ENCODE assay signal across 10 mouse cellular contexts in genomic region chr5:118666437-118667207, GRCm38 (mm10).
A peak's percentile ranks its signal among the peaks of the same experiment; 100 is the strongest.
DNase-seq lines count a peak whose midpoint lies in the region; ATAC-seq and TF ChIP-seq lines count a peak whose summit lies in the region.
"Had no signal": no experiment of that assay in that cellular context is flagged by ENCODE, and none has a peak within 500 bp of the region (broad histone marks: within the 10 kb centered on the region; RNA-seq: fewer than 3 reads in every experiment).

No protein-coding gene starts in this region.

- H3K27me3 ChIP-seq in ES-Bruce4 (ENCODE audit: control insufficient read depth, insufficient read depth, low read length, poor library complexity, severe bottlenecking), result no peaks in the 10 kb centered on the region
- H3K27me3 ChIP-seq in heart, embryonic 13.5 days (replicated peaks), result no peaks in the 10 kb centered on the region
- peaks cover 15% of the 10 kb centered on the region for H3K27me3 ChIP-seq in midbrain, embryonic 12.5 days
- H3K27me3 ChIP-seq in thymus, adult 2 months (ENCODE audit: control insufficient read depth, insufficient read depth, low read length), result no peaks in the 10 kb centered on the region
- H3K27me3 ChIP-seq: megakaryocyte, embryonic 14.5 days had no signal

- H3K4me1 ChIP-seq in ES-Bruce4 (ENCODE audit: control insufficient read depth, insufficient read depth, low read length), result peaks cover 8% of the 10 kb centered on the region
- peaks cover 68% of the 10 kb centered on the region for H3K4me1 ChIP-seq in heart, embryonic 13.5 days
- H3K4me1 ChIP-seq in midbrain, embryonic 12.5 days, result peaks cover 60% of the 10 kb centered on the region
- H3K4me1 ChIP-seq in thymus, adult 2 months (replicated peaks; ENCODE audit: control insufficient read depth, insufficient read depth, low read length), result peaks cover 23% of the 10 kb centered on the region

- TF ChIP-seq POLR2A in ES-Bruce4 (IDR thresholded peaks at IDR 0.05; ENCODE audit: insufficient read depth, low read length), result no peak
- TF ChIP-seq POLR2A in thymus, adult 2 months (IDR thresholded peaks at IDR 0.05; ENCODE audit: control insufficient read depth, extremely low read depth, insufficient read depth, low read length, poor library complexity), result no peak

- H3K27ac ChIP-seq in ES-Bruce4 (ENCODE audit: insufficient read depth, low read length), result no peak overlapping the region
- H3K27ac ChIP-seq in heart, embryonic 13.5 days (replicated peaks), result peak overlapping the region; percentile 43
- H3K27ac ChIP-seq in midbrain, embryonic 12.5 days (replicated peaks), result peak overlapping the region; percentile 86
- no peak overlapping the region for H3K27ac ChIP-seq in thymus, adult 2 months (ENCODE audit: control insufficient read depth, insufficient read depth, low read length)

- no peak; the same call in 1 of the 2 replicates for ATAC-seq in heart, embryonic 13.5 days (ENCODE audit: extremely low read depth, insufficient number of reproducible peaks, low FRiP score, low TSS enrichment)
- ATAC-seq in midbrain, embryonic 12.5 days (ENCODE audit: low FRiP score, low read depth), result peak; percentile 82

- peak overlapping the region; percentile 30 for H3K4me3 ChIP-seq in ES-Bruce4 (ENCODE audit: low read depth, low read length)
- H3K4me3 ChIP-seq in heart, embryonic 13.5 days, result peak overlapping the region; percentile 33
- H3K4me3 ChIP-seq in midbrain, embryonic 12.5 days, result peak overlapping the region; percentile 24
- H3K4me3 ChIP-seq in thymus, adult 2 months (ENCODE audit: control insufficient read depth, insufficient read depth, low read length), result no peak overlapping the region
- H3K4me3 ChIP-seq: megakaryocyte, embryonic 14.5 days had no signal

- H3K9me3 ChIP-seq in ES-Bruce4 (replicated peaks; ENCODE audit: control insufficient read depth, insufficient read depth, low read length, poor library complexity, severe bottlenecking), result no peaks in the 10 kb centered on the region
- no peaks in the 10 kb centered on the region for H3K9me3 ChIP-seq in heart, embryonic 13.5 days
- no peaks in the 10 kb centered on the region for H3K9me3 ChIP-seq in midbrain, embryonic 12.5 days
- H3K9me3 ChIP-seq: megakaryocyte, embryonic 14.5 days had no signal

- H3K36me3 ChIP-seq in ES-Bruce4 (ENCODE audit: control insufficient read depth, insufficient read depth, low read length, poor library complexity, severe bottlenecking), result 0 out of 2 replicates have a peak, but pooled peaks cover 4% of the 10 kb centered on the region
- H3K36me3 ChIP-seq in heart, embryonic 13.5 days, result 0 out of 2 replicates have a peak, but pooled peaks cover 4% of the 10 kb centered on the region
- H3K36me3 ChIP-seq in midbrain, embryonic 12.5 days, result no peaks in the 10 kb centered on the region
- no peaks in the 10 kb centered on the region for H3K36me3 ChIP-seq in thymus, adult 2 months (ENCODE audit: control insufficient read depth, insufficient read depth, low read length)

- peak overlapping the region; percentile 64 for H3K4me2 ChIP-seq in heart, embryonic 13.5 days
- H3K4me2 ChIP-seq in midbrain, embryonic 12.5 days (replicated peaks), result peak overlapping the region; percentile 50

- peak; percentile 90 for DNase-seq in Muller cell, postnatal 12 days (ENCODE audit: inconsistent ontology term)
- DNase-seq in thymus, adult 2 months, result no peak
- DNase-seq in layer of hippocampus, postnatal 10 days (ENCODE audit: low spot score in 2 of 2), result no peak
- no peak for DNase-seq in testis, postnatal 14 days (ENCODE audit: low spot score)
- DNase-seq in lung, postnatal 36 days, result no peak
- DNase-seq: kidney, postnatal 25 days had no signal

- 38% methylated on average over 25 of the region's 25 CpGs for WGBS in heart, embryonic 13.5 days
- 24% methylated on average over 25 of the region's 25 CpGs for WGBS in midbrain, embryonic 12.5 days
- 94% methylated on average over 25 of the region's 25 CpGs for WGBS in thymus, adult 2 months

- TF ChIP-seq EP300 in ES-Bruce4 (IDR thresholded peaks at IDR 0.05; ENCODE audit: insufficient read depth, low read depth, low read length), result no peak

- TF ChIP-seq CTCF in ES-Bruce4 (IDR thresholded peaks at IDR 0.05; ENCODE audit: low read depth, low read length), result no peak
- no peak for TF ChIP-seq CTCF in thymus, adult 2 months (IDR thresholded peaks at IDR 0.05; ENCODE audit: borderline replicate concordance, control insufficient read depth, extremely low read depth, insufficient read depth, low read length, poor library complexity)

- no peak overlapping the region for H3K9ac ChIP-seq in ES-Bruce4 (ENCODE audit: low read depth, poor library complexity, severe bottlenecking)
- H3K9ac ChIP-seq in heart, embryonic 13.5 days, result peak overlapping the region; percentile 72
- no peak overlapping the region; the same call in 1 of the 2 replicates for H3K9ac ChIP-seq in midbrain, embryonic 12.5 days (replicated peaks)

Comparison
In these comparisons a context has a peak if more than half of its experiments do, and no peak if none do; other contexts are left out.
1. H3K27ac ChIP-seq: peak in heart, embryonic 13.5 days (single experiment) and midbrain, embryonic 12.5 days (single experiment); none in ES-Bruce4 (single experiment) and thymus, adult 2 months (single experiment).